Mouse (Mus musculus): ENCODE data around the gene Nudt13. TPM values are rescaled to one million over a fixed set of nuclear protein-coding genes. Genes with fewer than 3 reads are reported as not detected.
"Not testable (repeated sequence)": the region's sequence is repeated elsewhere in the genome, so short reads cannot be mapped to it uniquely, and the experiment has no call there.

Nudt13 gene
- polyA plus RNA-seq, 1 experiment from 2014 or later, result 9.8 TPM

DNA sequence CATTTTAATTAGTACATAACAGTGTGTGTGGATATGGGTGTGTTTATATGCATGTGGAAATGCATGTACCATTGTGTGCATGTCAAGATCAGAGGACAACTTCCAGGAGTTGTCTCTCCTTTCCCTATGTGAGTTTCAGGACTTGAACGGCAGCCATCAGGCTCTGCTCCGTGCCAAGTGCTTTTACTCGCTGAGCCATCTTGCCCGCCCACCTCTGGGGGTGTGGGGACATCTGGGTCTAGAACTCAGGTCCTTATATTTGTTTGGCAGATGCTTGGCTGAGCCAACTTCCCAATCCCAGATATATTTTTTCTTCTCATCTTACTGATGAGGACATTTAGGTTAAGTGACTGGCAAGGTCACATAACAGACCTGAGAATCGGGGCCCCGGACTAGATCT is 26.1 kb upstream of the Nudt13 start:
- H3K9me3 ChIP-seq (replicated peaks; ENCODE audit: control insufficient read depth, low read length), result no peaks in the 10 kb centered on the region
- no peak overlapping the region for H3K27ac ChIP-seq (ENCODE audit: low read depth, low read length)
- H3K4me3 ChIP-seq (ENCODE audit: low read depth, low read length), result no peak overlapping the region
- WGBS (ENCODE audit: insufficient replicate concordance), result 75% methylated on average over 6 of the region's 6 CpGs
- H3K9ac ChIP-seq (ENCODE audit: low read depth, low read length), result no peak overlapping the region
- no peak overlapping the region for H3K4me2 ChIP-seq
- no peaks in the 10 kb centered on the region for H3K36me3 ChIP-seq (ENCODE audit: control insufficient read depth, insufficient read depth, low read length)
- no peak for ATAC-seq (replicated peaks; ENCODE audit: insufficient number of reproducible peaks, low FRiP score, low TSS enrichment)
- H3K27me3 ChIP-seq (ENCODE audit: control insufficient read depth, insufficient read depth, low read length), result 0 out of 2 replicates have a peak, but pooled peaks cover 2% of the 10 kb centered on the region
- H3K4me1 ChIP-seq (ENCODE audit: control insufficient read depth, insufficient read depth, low read length), result no peaks in the 10 kb centered on the region

DNA sequence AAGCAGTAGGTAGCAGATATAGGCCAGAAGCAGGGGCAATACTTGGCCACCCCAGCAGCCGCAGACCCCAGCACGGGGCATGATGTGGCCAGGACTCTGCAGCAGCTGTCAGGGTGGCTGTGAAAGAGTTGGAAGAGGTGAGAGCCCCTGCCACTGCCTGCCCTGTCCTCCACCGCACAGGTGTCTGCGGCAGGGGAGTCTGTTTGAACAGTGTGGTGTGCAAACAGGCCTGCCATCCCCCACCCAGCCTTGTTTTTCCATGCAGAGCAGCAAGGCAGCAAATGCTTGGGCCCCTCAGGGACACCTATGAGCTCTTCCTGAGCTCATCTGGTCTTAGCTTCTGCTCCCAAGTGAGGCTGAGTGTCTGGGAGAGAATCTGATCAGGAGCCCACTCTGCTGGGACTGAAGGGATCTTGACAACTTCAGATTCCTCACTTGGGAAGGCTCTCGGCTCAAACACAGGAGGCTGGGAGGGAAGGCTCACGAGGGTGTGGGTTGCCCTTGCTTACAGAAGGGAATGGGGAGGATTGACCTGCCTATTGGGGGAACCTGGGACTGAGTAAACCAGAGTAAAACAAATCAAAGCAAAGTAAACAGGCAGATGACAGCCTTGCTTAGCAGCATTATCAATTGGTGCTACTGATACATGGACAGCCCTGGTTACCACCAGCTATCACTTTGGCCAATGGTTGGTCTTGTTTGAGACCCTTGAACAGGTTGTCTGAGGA is 25.3 kb upstream of the Nudt13 start, which contains the start of gene Kcnk16:
TSS of gene Kcnk16 (minus strand) at position 118 of the 728 bp plus-strand sequence.
- no peak within 1 kb of the TSS for H3K4me3 ChIP-seq (ENCODE audit: low read depth, low read length)
- 59% methylated on average over 6 of the region's 6 CpGs for WGBS (ENCODE audit: insufficient replicate concordance)
- H3K4me1 ChIP-seq (ENCODE audit: control insufficient read depth, insufficient read depth, low read length), result no peaks in the 10 kb centered on the region
- no peak; the same call in 1 of the 2 replicates for ATAC-seq (replicated peaks; ENCODE audit: insufficient number of reproducible peaks, low FRiP score, low TSS enrichment)
- H3K9me3 ChIP-seq (replicated peaks; ENCODE audit: control insufficient read depth, low read length), result 0 out of 2 replicates have a peak, but pooled peaks cover 2% of the 10 kb centered on the region
- H3K27ac ChIP-seq (ENCODE audit: low read depth, low read length), result no peak within 1 kb of the TSS
- H3K9ac ChIP-seq (ENCODE audit: low read depth, low read length), result no peak within 1 kb of the TSS
- H3K27me3 ChIP-seq (ENCODE audit: control insufficient read depth, insufficient read depth, low read length), result 0 out of 2 replicates have a peak, but pooled peaks cover under 1% of the 10 kb centered on the region
- no peak within 1 kb of the TSS for H3K4me2 ChIP-seq
- H3K36me3 ChIP-seq (ENCODE audit: control insufficient read depth, insufficient read depth, low read length), result no peaks in the 10 kb centered on the region

DNA sequence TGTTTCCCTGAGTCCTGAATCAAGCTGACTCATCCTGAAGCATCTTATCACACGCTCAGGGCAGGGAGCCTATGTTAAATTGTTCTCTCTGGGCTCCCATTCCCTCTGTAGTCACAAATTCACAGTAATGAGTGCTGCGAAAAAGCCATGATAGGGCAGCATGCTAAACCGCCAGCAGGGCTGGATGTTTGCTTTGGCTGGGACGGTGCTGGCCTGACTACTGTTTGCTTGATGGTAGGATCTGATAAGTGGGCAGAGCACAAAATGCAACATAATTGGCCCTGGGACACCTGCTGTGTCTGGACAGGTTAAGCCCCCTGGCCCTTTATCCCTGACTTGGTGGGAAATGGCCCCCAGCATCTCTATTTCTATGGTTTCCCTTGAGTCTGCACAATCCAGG is 3.1 kb upstream of the Nudt13 start:
- Histone ChIP-seq H3K27me3 (ENCODE audit: control insufficient read depth, insufficient read depth, low read length) (no peaks in the 10 kb centered on the region), H3K9ac (ENCODE audit: low read depth, low read length) (no peak overlapping the region), H3K4me1 (ENCODE audit: control insufficient read depth, insufficient read depth, low read length) (0 out of 2 replicates have a peak, but pooled peaks cover 2% of the 10 kb centered on the region), H3K9me3 (replicated peaks; ENCODE audit: control insufficient read depth, low read length) (no peaks in the 10 kb centered on the region), H3K4me3 (ENCODE audit: low read depth, low read length) (no peak overlapping the region), H3K4me2 (no peak overlapping the region), H3K27ac (ENCODE audit: low read depth, low read length) (no peak overlapping the region), H3K36me3 (ENCODE audit: control insufficient read depth, insufficient read depth, low read length) (no peaks in the 10 kb centered on the region)
- no peak for ATAC-seq (replicated peaks; ENCODE audit: insufficient number of reproducible peaks, low FRiP score, low TSS enrichment)
- 50% methylated on average over 4 of the region's 4 CpGs for WGBS (ENCODE audit: insufficient replicate concordance)

DNA sequence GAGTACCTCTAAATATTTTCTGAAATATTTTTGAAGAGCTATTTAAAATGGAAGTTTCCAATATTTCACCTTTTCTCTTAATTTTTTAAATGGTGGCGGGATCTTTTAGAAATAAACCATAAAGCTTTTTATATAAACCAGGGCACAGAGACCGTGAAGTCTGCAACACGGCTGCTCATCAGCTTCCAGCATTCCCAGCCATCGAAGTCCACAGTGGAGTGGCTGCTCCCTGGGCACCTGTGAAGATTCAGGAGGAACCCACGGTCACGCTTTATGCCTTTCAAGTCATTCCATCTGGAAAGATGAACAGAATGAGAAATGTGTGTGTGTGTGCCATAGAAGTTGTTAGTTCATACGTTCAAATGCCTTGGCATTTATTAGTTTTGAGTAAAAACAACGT is 450 bp downstream of the Nudt13 start:
- Histone ChIP-seq H3K27ac (ENCODE audit: low read depth, low read length) (no peak overlapping the region), H3K9me3 (replicated peaks; ENCODE audit: control insufficient read depth, low read length) (no peaks in the 10 kb centered on the region), H3K4me2 (peak overlapping the region; percentile 72), H3K4me1 (ENCODE audit: control insufficient read depth, insufficient read depth, low read length) (0 out of 2 replicates have a peak, but pooled peaks cover 2% of the 10 kb centered on the region), H3K4me3 (ENCODE audit: low read depth, low read length) (peak overlapping the region; percentile 65), H3K9ac (ENCODE audit: low read depth, low read length) (peak overlapping the region; percentile 75), H3K27me3 (ENCODE audit: control insufficient read depth, insufficient read depth, low read length) (no peaks in the 10 kb centered on the region), H3K36me3 (ENCODE audit: control insufficient read depth, insufficient read depth, low read length) (no peaks in the 10 kb centered on the region)
- WGBS (ENCODE audit: insufficient replicate concordance), result 49% methylated on average over 8 of the region's 8 CpGs
- ATAC-seq (replicated peaks; ENCODE audit: insufficient number of reproducible peaks, low FRiP score, low TSS enrichment), result no peak

DNA sequence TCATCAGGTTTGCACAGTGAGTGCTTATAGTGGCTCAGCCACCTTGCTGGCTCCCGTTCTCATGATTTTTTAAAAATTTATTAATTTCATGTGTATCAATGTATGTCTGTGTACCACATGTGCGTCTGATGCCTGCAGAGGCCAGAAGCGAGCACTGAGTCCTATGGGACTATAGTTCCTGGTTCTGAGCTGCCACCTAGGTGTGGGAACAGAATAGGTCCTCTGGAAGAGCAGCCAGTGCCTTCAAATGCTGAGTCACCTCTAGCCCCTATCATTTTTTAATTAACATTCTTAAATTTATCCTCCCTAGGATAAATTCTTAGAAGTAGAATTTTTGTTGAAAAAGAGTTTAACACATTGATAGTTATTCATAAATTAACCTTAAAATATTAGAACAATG is 3.1 kb downstream of the Nudt13 start:
- 84% methylated on average over 3 of the region's 3 CpGs for WGBS (ENCODE audit: insufficient replicate concordance)
- no peaks in the 10 kb centered on the region for H3K27me3 ChIP-seq (ENCODE audit: control insufficient read depth, insufficient read depth, low read length)

DNA sequence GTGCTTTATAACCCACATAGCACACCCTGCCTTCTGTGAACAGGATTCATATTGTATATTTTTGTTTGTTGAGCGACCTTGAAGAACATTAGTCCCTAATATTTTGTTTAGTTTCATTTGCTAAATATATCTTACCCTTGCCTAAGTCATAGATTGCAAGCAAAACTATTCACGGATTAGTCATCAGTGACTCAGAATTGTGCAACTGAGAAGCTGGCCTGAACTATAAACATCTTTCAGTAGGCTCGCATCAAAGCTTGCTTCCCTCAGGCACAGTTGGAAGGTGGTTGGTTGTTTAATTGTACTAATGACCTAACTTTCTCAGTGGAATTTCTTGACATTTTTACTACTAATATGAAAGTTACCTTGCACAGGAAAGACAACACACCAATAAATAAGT is 3.6 kb downstream of the Nudt13 start:
- Histone ChIP-seq H3K4me2 (no peak overlapping the region), H3K4me1 (ENCODE audit: control insufficient read depth, insufficient read depth, low read length) (0 out of 2 replicates have a peak, but pooled peaks cover 2% of the 10 kb centered on the region), H3K36me3 (ENCODE audit: control insufficient read depth, insufficient read depth, low read length) (no peaks in the 10 kb centered on the region), H3K9me3 (replicated peaks; ENCODE audit: control insufficient read depth, low read length) (no peaks in the 10 kb centered on the region), H3K9ac (ENCODE audit: low read depth, low read length) (no peak overlapping the region), H3K27ac (ENCODE audit: low read depth, low read length) (no peak overlapping the region), H3K4me3 (ENCODE audit: low read depth, low read length) (no peak overlapping the region), H3K27me3 (ENCODE audit: control insufficient read depth, insufficient read depth, low read length) (no peaks in the 10 kb centered on the region)
- no peak for ATAC-seq (replicated peaks; ENCODE audit: insufficient number of reproducible peaks, low FRiP score, low TSS enrichment)
- 81% methylated on average over 3 of the region's 3 CpGs for WGBS (ENCODE audit: insufficient replicate concordance)

More for the DNA sequence above, 3.1 kb downstream of the Nudt13 start:
- no peak overlapping the region for H3K27ac ChIP-seq (ENCODE audit: low read depth, low read length)
- H3K4me2 ChIP-seq, result no peak overlapping the region
- no peak overlapping the region for H3K9ac ChIP-seq (ENCODE audit: low read depth, low read length)
- no peak overlapping the region for H3K4me3 ChIP-seq (ENCODE audit: low read depth, low read length)
- 0 out of 2 replicates have a peak, but pooled peaks cover 2% of the 10 kb centered on the region for H3K4me1 ChIP-seq (ENCODE audit: control insufficient read depth, insufficient read depth, low read length)
- no peak for ATAC-seq (replicated peaks; ENCODE audit: insufficient number of reproducible peaks, low FRiP score, low TSS enrichment)
- no peaks in the 10 kb centered on the region for H3K36me3 ChIP-seq (ENCODE audit: control insufficient read depth, insufficient read depth, low read length)
- no peaks in the 10 kb centered on the region for H3K9me3 ChIP-seq (replicated peaks; ENCODE audit: control insufficient read depth, low read length)

DNA sequence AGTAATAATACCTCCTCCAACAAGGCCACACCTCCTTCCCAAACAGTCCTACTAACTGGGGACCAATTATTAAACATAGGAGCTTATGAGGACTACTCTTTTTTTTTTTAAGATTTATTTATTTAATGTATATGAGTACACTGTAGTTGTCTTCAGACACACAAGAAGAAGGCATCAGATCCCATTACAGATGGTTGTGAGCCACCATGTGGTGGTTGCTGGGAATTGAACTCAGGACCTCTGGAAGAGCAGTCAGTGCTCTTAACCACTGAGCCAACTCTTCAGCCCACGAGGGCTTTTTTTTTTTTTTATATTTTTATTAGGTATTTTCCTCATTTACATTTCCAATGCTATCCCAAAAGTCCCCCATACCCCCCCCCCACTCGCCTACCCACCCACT is 10.6 kb downstream of the Nudt13 start:
- ATAC-seq (replicated peaks; ENCODE audit: insufficient number of reproducible peaks, low FRiP score, low TSS enrichment); H3K27me3 ChIP-seq (ENCODE audit: control insufficient read depth, insufficient read depth, low read length); H3K4me1 ChIP-seq (ENCODE audit: control insufficient read depth, insufficient read depth, low read length); H3K27ac ChIP-seq (ENCODE audit: low read depth, low read length); H3K36me3 ChIP-seq (ENCODE audit: control insufficient read depth, insufficient read depth, low read length); H3K9me3 ChIP-seq (replicated peaks; ENCODE audit: control insufficient read depth, low read length); H3K4me3 ChIP-seq (ENCODE audit: low read depth, low read length); H3K4me2 ChIP-seq; H3K9ac ChIP-seq (ENCODE audit: low read depth, low read length): not testable (repeated sequence)
- WGBS (ENCODE audit: insufficient replicate concordance), result 73% methylated on average over 2 of the region's 2 CpGs

DNA sequence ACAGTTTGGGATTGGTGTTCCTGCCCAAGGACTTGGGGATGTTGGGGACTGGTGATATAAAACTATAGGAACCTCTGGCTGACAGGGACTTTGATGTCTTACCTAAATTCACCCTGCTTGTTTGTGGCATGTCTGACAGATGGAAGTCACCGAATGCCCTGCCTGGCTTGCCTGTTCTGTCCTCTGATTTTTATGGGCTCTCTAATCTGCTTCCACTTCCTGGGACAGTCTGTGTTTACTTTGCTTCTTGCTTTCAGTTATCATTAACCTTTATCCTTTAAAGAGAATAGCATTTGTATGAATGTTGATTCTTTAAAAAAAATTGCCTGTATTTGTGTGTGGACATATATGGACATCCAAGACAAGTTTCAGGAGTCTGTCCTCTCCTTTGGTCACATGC is 20.6 kb downstream of the Nudt13 start:
- no peak overlapping the region for H3K9ac ChIP-seq (ENCODE audit: low read depth, low read length)
- H3K4me3 ChIP-seq (ENCODE audit: low read depth, low read length), result no peak overlapping the region
- H3K4me2 ChIP-seq, result no peak overlapping the region
- no peak for ATAC-seq (replicated peaks; ENCODE audit: insufficient number of reproducible peaks, low FRiP score, low TSS enrichment)
- H3K27ac ChIP-seq (ENCODE audit: low read depth, low read length), result no peak overlapping the region
- H3K9me3 ChIP-seq (replicated peaks; ENCODE audit: control insufficient read depth, low read length), result no peaks in the 10 kb centered on the region
- 75% methylated on average over 1 of the region's 1 CpGs for WGBS (ENCODE audit: insufficient replicate concordance)
- no peaks in the 10 kb centered on the region for H3K27me3 ChIP-seq (ENCODE audit: control insufficient read depth, insufficient read depth, low read length)
- peaks cover 8% of the 10 kb centered on the region for H3K36me3 ChIP-seq (ENCODE audit: control insufficient read depth, insufficient read depth, low read length)
- no peaks in the 10 kb centered on the region for H3K4me1 ChIP-seq (ENCODE audit: control insufficient read depth, insufficient read depth, low read length)

DNA sequence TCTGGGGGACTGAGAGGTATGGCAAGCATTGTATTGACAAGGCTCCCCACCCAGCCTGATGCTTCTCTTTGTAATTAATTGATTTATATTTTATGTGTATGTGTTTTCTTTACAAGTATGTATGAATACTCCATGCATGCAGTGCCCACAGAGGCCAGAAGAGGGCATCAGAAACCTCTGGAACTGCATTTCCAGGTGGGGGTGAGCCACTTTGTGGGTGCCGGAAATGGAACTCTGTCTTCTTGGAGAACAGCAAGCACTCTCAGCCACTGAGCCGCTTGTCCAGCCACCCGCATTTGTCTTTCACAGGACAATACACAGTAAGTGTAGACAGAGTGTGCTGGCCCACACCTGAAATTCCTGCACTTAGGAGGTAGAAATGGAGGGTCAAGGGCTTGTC is 24.9 kb downstream of the Nudt13 start:
- Histone ChIP-seq H3K4me3 (ENCODE audit: low read depth, low read length) (no peak overlapping the region), H3K36me3 (ENCODE audit: control insufficient read depth, insufficient read depth, low read length) (peaks cover 16% of the 10 kb centered on the region), H3K9me3 (replicated peaks; ENCODE audit: control insufficient read depth, low read length) (no peaks in the 10 kb centered on the region), H3K4me2 (no peak overlapping the region), H3K27ac (ENCODE audit: low read depth, low read length) (no peak overlapping the region), H3K9ac (ENCODE audit: low read depth, low read length) (no peak overlapping the region), H3K4me1 (ENCODE audit: control insufficient read depth, insufficient read depth, low read length) (no peaks in the 10 kb centered on the region), H3K27me3 (ENCODE audit: control insufficient read depth, insufficient read depth, low read length) (no peaks in the 10 kb centered on the region)
- 76% methylated on average over 3 of the region's 3 CpGs for WGBS (ENCODE audit: insufficient replicate concordance)
- no peak for ATAC-seq (replicated peaks; ENCODE audit: insufficient number of reproducible peaks, low FRiP score, low TSS enrichment)
